Mouse (Mus musculus): ENCODE measurements at regions not wholly inside any gene's neighbourhood (a gene's known extent, or its start where the extent isn't known, plus 50 kb on each side); places are given as distances from the start of the nearest gene placed in this dataset.

- no peaks in the 10 kb centered on the region for H3K27me3 ChIP-seq (ENCODE audit: insufficient read depth, poor library complexity, severe bottlenecking)
- no peak overlapping the region for H3K27ac ChIP-seq
- no peak for DNase-seq (ENCODE audit: low spot score)
- 81% methylated on average over 2 of the region's 2 CpGs for WGBS
- no peaks in the 10 kb centered on the region for H3K4me1 ChIP-seq
- H3K9me3 ChIP-seq, result no peaks in the 10 kb centered on the region
- no peaks in the 10 kb centered on the region for H3K36me3 ChIP-seq
- H3K4me3 ChIP-seq, result no peak overlapping the region
Measured at GRCm38 (mm10) chr6:31771916-31772315, 208.1 kb upstream of the Podxl start.

- no peaks in the 10 kb centered on the region for H3K4me1 ChIP-seq
- no peak overlapping the region for H3K4me3 ChIP-seq
- no peak overlapping the region for H3K27ac ChIP-seq
- H3K27me3 ChIP-seq (ENCODE audit: insufficient read depth, poor library complexity, severe bottlenecking), result no peaks in the 10 kb centered on the region
- no peak for DNase-seq (ENCODE audit: low spot score)
- WGBS, result 68% methylated on average over 1 of the region's 1 CpGs
- H3K9me3 ChIP-seq, result no peaks in the 10 kb centered on the region
- H3K36me3 ChIP-seq, result no peaks in the 10 kb centered on the region
Measured at GRCm38 (mm10) chr6:31745589-31745988, 181.8 kb upstream of the Podxl start.

GRCm38 (mm10) chr6:31731391-31731790 lies 167.6 kb upstream of the Podxl start:
- H3K36me3 ChIP-seq, result no peaks in the 10 kb centered on the region
- no peak overlapping the region for H3K4me3 ChIP-seq
- H3K27me3 ChIP-seq (ENCODE audit: insufficient read depth, poor library complexity, severe bottlenecking), result no peaks in the 10 kb centered on the region
- DNase-seq (ENCODE audit: low spot score), result no peak
- H3K27ac ChIP-seq, result no peak overlapping the region
- 80% methylated on average over 4 of the region's 4 CpGs for WGBS
- H3K4me1 ChIP-seq, result no peaks in the 10 kb centered on the region
- H3K9me3 ChIP-seq, result no peaks in the 10 kb centered on the region

- no peak overlapping the region for H3K4me3 ChIP-seq
- no peak overlapping the region for H3K27ac ChIP-seq
- H3K4me1 ChIP-seq, result peaks cover 13% of the 10 kb centered on the region; the same call in 1 of the 2 replicates
- H3K9me3 ChIP-seq, result no peaks in the 10 kb centered on the region
- no peak for DNase-seq (ENCODE audit: low spot score)
- H3K27me3 ChIP-seq (ENCODE audit: insufficient read depth, poor library complexity, severe bottlenecking), result peaks cover 6% of the 10 kb centered on the region; the same call in 1 of the 2 replicates
- H3K36me3 ChIP-seq, result no peaks in the 10 kb centered on the region
- WGBS, result 65% methylated on average over 9 of the region's 9 CpGs
Measured at GRCm38 (mm10) chr6:31719614-31720013, 155.8 kb upstream of the Podxl start.

- DNase-seq (ENCODE audit: low spot score), result no peak
- Histone ChIP-seq H3K4me1 (peaks cover 13% of the 10 kb centered on the region; the same call in 1 of the 2 replicates), H3K27ac (no peak overlapping the region), H3K36me3 (no peaks in the 10 kb centered on the region), H3K9me3 (no peaks in the 10 kb centered on the region), H3K4me3 (no peak overlapping the region), H3K27me3 (ENCODE audit: insufficient read depth, poor library complexity, severe bottlenecking) (peaks cover 6% of the 10 kb centered on the region; the same call in 1 of the 2 replicates)
- 40% methylated on average over 4 of the region's 4 CpGs for WGBS
Measured at GRCm38 (mm10) chr6:31718843-31719242, 155.1 kb upstream of the Podxl start.

GRCm38 (mm10) chr6:31717531-31717930 lies 153.8 kb upstream of the Podxl start:
- WGBS, result 16% methylated on average over 12 of the region's 12 CpGs

GRCm38 (mm10) chr6:31707256-31707655 lies 143.5 kb upstream of the Podxl start:
- Histone ChIP-seq H3K4me3 (no peak overlapping the region), H3K27ac (no peak overlapping the region), H3K4me1 (no peaks in the 10 kb centered on the region), H3K27me3 (ENCODE audit: insufficient read depth, poor library complexity, severe bottlenecking) (peaks cover 5% of the 10 kb centered on the region; the same call in 1 of the 2 replicates), H3K9me3 (no peaks in the 10 kb centered on the region), H3K36me3 (no peaks in the 10 kb centered on the region)
- DNase-seq (ENCODE audit: low spot score), result no peak
- WGBS, result 67% methylated on average over 3 of the region's 3 CpGs

More at GRCm38 (mm10) chr6:31717531-31717930, 153.8 kb upstream of the Podxl start:
- Histone ChIP-seq H3K4me3 (no peak overlapping the region), H3K4me1 (peaks cover 13% of the 10 kb centered on the region; the same call in 1 of the 2 replicates), H3K27me3 (ENCODE audit: insufficient read depth, poor library complexity, severe bottlenecking) (peaks cover 6% of the 10 kb centered on the region; the same call in 1 of the 2 replicates), H3K36me3 (no peaks in the 10 kb centered on the region), H3K9me3 (no peaks in the 10 kb centered on the region), H3K27ac (no peak overlapping the region)
- DNase-seq (ENCODE audit: low spot score), result peak; percentile 90

- Histone ChIP-seq H3K4me3 (no peak overlapping the region), H3K9me3 (no peaks in the 10 kb centered on the region), H3K4me1 (no peaks in the 10 kb centered on the region), H3K36me3 (no peaks in the 10 kb centered on the region), H3K27me3 (ENCODE audit: insufficient read depth, poor library complexity, severe bottlenecking) (peaks cover 5% of the 10 kb centered on the region; the same call in 1 of the 2 replicates), H3K27ac (no peak overlapping the region)
- DNase-seq (ENCODE audit: low spot score), result no peak
- WGBS, result 72% methylated on average over 6 of the region's 6 CpGs
Measured at GRCm38 (mm10) chr6:31704191-31704590, 140.4 kb upstream of the Podxl start.

GRCm38 (mm10) chr6:31702931-31703330 lies 139.2 kb upstream of the Podxl start:
- 39% methylated on average over 7 of the region's 7 CpGs for WGBS
- no peak for DNase-seq (ENCODE audit: low spot score)
- Histone ChIP-seq H3K27ac (no peak overlapping the region), H3K36me3 (no peaks in the 10 kb centered on the region), H3K27me3 (ENCODE audit: insufficient read depth, poor library complexity, severe bottlenecking) (peaks cover 5% of the 10 kb centered on the region; the same call in 1 of the 2 replicates), H3K4me3 (no peak overlapping the region), H3K4me1 (no peaks in the 10 kb centered on the region), H3K9me3 (no peaks in the 10 kb centered on the region)

- H3K4me3 ChIP-seq, result no peak overlapping the region
- DNase-seq (ENCODE audit: low spot score), result no peak
- H3K4me1 ChIP-seq, result no peaks in the 10 kb centered on the region
- 53% methylated on average over 3 of the region's 3 CpGs for WGBS
- H3K27me3 ChIP-seq (ENCODE audit: insufficient read depth, poor library complexity, severe bottlenecking), result 0 out of 2 replicates have a peak, but pooled peaks cover 3% of the 10 kb centered on the region
- H3K9me3 ChIP-seq, result no peaks in the 10 kb centered on the region
- no peak overlapping the region for H3K27ac ChIP-seq
- H3K36me3 ChIP-seq, result no peaks in the 10 kb centered on the region
Measured at GRCm38 (mm10) chr6:31695885-31696284, 132.1 kb upstream of the Podxl start.

- H3K9me3 ChIP-seq, result no peaks in the 10 kb centered on the region
- H3K36me3 ChIP-seq, result no peaks in the 10 kb centered on the region
- H3K4me1 ChIP-seq, result no peaks in the 10 kb centered on the region
- 78% methylated on average over 1 of the region's 1 CpGs for WGBS
- no peak for DNase-seq (ENCODE audit: low spot score)
- H3K27ac ChIP-seq, result no peak overlapping the region
- H3K4me3 ChIP-seq, result no peak overlapping the region
- H3K27me3 ChIP-seq (ENCODE audit: insufficient read depth, poor library complexity, severe bottlenecking), result 0 out of 2 replicates have a peak, but pooled peaks cover 3% of the 10 kb centered on the region
Measured at GRCm38 (mm10) chr6:31693047-31693446, 129.3 kb upstream of the Podxl start.

- DNase-seq (ENCODE audit: low spot score), result no peak
- 82% methylated on average over 6 of the region's 6 CpGs for WGBS
Measured at GRCm38 (mm10) chr6:31692024-31692423, 128.2 kb upstream of the Podxl start.

GRCm38 (mm10) chr6:31680101-31680500 lies 116.3 kb upstream of the Podxl start:
- no peaks in the 10 kb centered on the region for H3K9me3 ChIP-seq
- H3K4me3 ChIP-seq, result no peak overlapping the region
- H3K4me1 ChIP-seq, result no peaks in the 10 kb centered on the region
- WGBS, result 61% methylated on average over 2 of the region's 2 CpGs
- H3K27me3 ChIP-seq (ENCODE audit: insufficient read depth, poor library complexity, severe bottlenecking), result no peaks in the 10 kb centered on the region
- no peak overlapping the region for H3K27ac ChIP-seq
- no peaks in the 10 kb centered on the region for H3K36me3 ChIP-seq
- no peak for DNase-seq (ENCODE audit: low spot score)

More at GRCm38 (mm10) chr6:31692024-31692423, 128.2 kb upstream of the Podxl start:
- H3K4me3 ChIP-seq, result no peak overlapping the region
- no peak overlapping the region for H3K27ac ChIP-seq
- no peaks in the 10 kb centered on the region for H3K36me3 ChIP-seq
- no peaks in the 10 kb centered on the region for H3K9me3 ChIP-seq
- H3K4me1 ChIP-seq, result no peaks in the 10 kb centered on the region
- 0 out of 2 replicates have a peak, but pooled peaks cover 3% of the 10 kb centered on the region for H3K27me3 ChIP-seq (ENCODE audit: insufficient read depth, poor library complexity, severe bottlenecking)

Data from heart, embryonic 10.5 days (tissue).